Mouse (Mus musculus): ENCODE measurements around the gene Nfe2l2. TPM values are rescaled to one million over a fixed set of nuclear protein-coding genes. Genes with fewer than 3 reads are reported as not detected.

The Nfe2l2 gene
- not detected in 2 replicates for polyA plus RNA-seq (2012; ENCODE audit: insufficient read depth, insufficient read length, low replicate concordance, missing spikeins)

- WGBS, result 1% methylated on average over 58 of the region's 58 CpGs
- peak within 1 kb of the TSS; percentile 49 for H3K4me3 ChIP-seq (ENCODE audit: insufficient read depth, low read depth, low read length)
- TF ChIP-seq CTCF (IDR thresholded peaks at IDR 0.05; ENCODE audit: insufficient read depth, low read depth, low read length) (no peak), POLR2A (IDR thresholded peaks at IDR 0.05; ENCODE audit: insufficient read depth, low read depth, low read length) (no peak)
- H3K27ac ChIP-seq (ENCODE audit: insufficient read depth, low read depth, low read length), result peak within 1 kb of the TSS; percentile 74
- H3K4me1 ChIP-seq (ENCODE audit: control insufficient read depth, insufficient read depth, low read length), result peaks cover 9% of the 10 kb centered on the region; the same call in 1 of the 2 replicates
Observed at GRCm38 (mm10) chr2:75704234-75705161, at the start of gene Nfe2l2. Gene Nfe2l2, minus strand, starts transcription at chr2:75704641.

- H3K4me1 ChIP-seq (ENCODE audit: control insufficient read depth, insufficient read depth, low read length), result peaks cover 2% of the 10 kb centered on the region; the same call in 1 of the 2 replicates
- WGBS, result 89% methylated on average over 22 of the region's 22 CpGs
- H3K27ac ChIP-seq (ENCODE audit: insufficient read depth, low read depth, low read length), result no peak overlapping the region
- H3K4me3 ChIP-seq (ENCODE audit: insufficient read depth, low read depth, low read length), result no peak overlapping the region
- no peak for TF ChIP-seq CTCF (IDR thresholded peaks at IDR 0.05; ENCODE audit: insufficient read depth, low read depth, low read length)
- no peak for TF ChIP-seq POLR2A (IDR thresholded peaks at IDR 0.05; ENCODE audit: insufficient read depth, low read depth, low read length)
Observed at GRCm38 (mm10) chr2:75752306-75753175, 48.1 kb upstream of the Nfe2l2 start.

GRCm38 (mm10) chr2:75751896-75752295, 47.5 kb upstream of the Nfe2l2 start:
- no peak overlapping the region for H3K4me3 ChIP-seq (ENCODE audit: insufficient read depth, low read depth, low read length)
- H3K4me1 ChIP-seq (ENCODE audit: control insufficient read depth, insufficient read depth, low read length), result peaks cover 2% of the 10 kb centered on the region; the same call in 1 of the 2 replicates
- no peak overlapping the region for H3K27ac ChIP-seq (ENCODE audit: insufficient read depth, low read depth, low read length)
- TF ChIP-seq POLR2A (IDR thresholded peaks at IDR 0.05; ENCODE audit: insufficient read depth, low read depth, low read length), result no peak
- no peak for TF ChIP-seq CTCF (IDR thresholded peaks at IDR 0.05; ENCODE audit: insufficient read depth, low read depth, low read length)
- WGBS, result 82% methylated on average over 6 of the region's 6 CpGs

GRCm38 (mm10) chr2:75750869-75751268, 46.4 kb upstream of the Nfe2l2 start:
- Histone ChIP-seq H3K27ac (ENCODE audit: insufficient read depth, low read depth, low read length) (no peak overlapping the region), H3K4me1 (ENCODE audit: control insufficient read depth, insufficient read depth, low read length) (no peaks in the 10 kb centered on the region), H3K4me3 (ENCODE audit: insufficient read depth, low read depth, low read length) (no peak overlapping the region)
- TF ChIP-seq CTCF (IDR thresholded peaks at IDR 0.05; ENCODE audit: insufficient read depth, low read depth, low read length) (no peak), POLR2A (IDR thresholded peaks at IDR 0.05; ENCODE audit: insufficient read depth, low read depth, low read length) (no peak)
- WGBS, result 92% methylated on average over 10 of the region's 10 CpGs

GRCm38 (mm10) chr2:75750043-75750718, 45.7 kb upstream of the Nfe2l2 start:
- TF ChIP-seq CTCF (IDR thresholded peaks at IDR 0.05; ENCODE audit: insufficient read depth, low read depth, low read length) (no peak), POLR2A (IDR thresholded peaks at IDR 0.05; ENCODE audit: insufficient read depth, low read depth, low read length) (no peak)
- no peak overlapping the region for H3K27ac ChIP-seq (ENCODE audit: insufficient read depth, low read depth, low read length)
- 89% methylated on average over 2 of the region's 2 CpGs for WGBS
- H3K4me3 ChIP-seq (ENCODE audit: insufficient read depth, low read depth, low read length), result no peak overlapping the region
- no peaks in the 10 kb centered on the region for H3K4me1 ChIP-seq (ENCODE audit: control insufficient read depth, insufficient read depth, low read length)

GRCm38 (mm10) chr2:75748841-75749240, 44.4 kb upstream of the Nfe2l2 start:
- Histone ChIP-seq H3K27ac (ENCODE audit: insufficient read depth, low read depth, low read length) (no peak overlapping the region), H3K4me1 (ENCODE audit: control insufficient read depth, insufficient read depth, low read length) (no peaks in the 10 kb centered on the region), H3K4me3 (ENCODE audit: insufficient read depth, low read depth, low read length) (no peak overlapping the region)
- TF ChIP-seq CTCF (IDR thresholded peaks at IDR 0.05; ENCODE audit: insufficient read depth, low read depth, low read length) (no peak), POLR2A (IDR thresholded peaks at IDR 0.05; ENCODE audit: insufficient read depth, low read depth, low read length) (no peak)
- WGBS, result 87% methylated on average over 6 of the region's 6 CpGs

GRCm38 (mm10) chr2:75737006-75737503, 32.6 kb upstream of the Nfe2l2 start:
- 40% methylated on average over 2 of the region's 2 CpGs for WGBS
- no peaks in the 10 kb centered on the region for H3K4me1 ChIP-seq (ENCODE audit: control insufficient read depth, insufficient read depth, low read length)
- TF ChIP-seq CTCF (IDR thresholded peaks at IDR 0.05; ENCODE audit: insufficient read depth, low read depth, low read length), result no peak
- TF ChIP-seq POLR2A (IDR thresholded peaks at IDR 0.05; ENCODE audit: insufficient read depth, low read depth, low read length), result no peak

GRCm38 (mm10) chr2:75734196-75734865, 29.9 kb upstream of the Nfe2l2 start:
- 53% methylated on average over 5 of the region's 5 CpGs for WGBS
- no peak overlapping the region for H3K27ac ChIP-seq (ENCODE audit: insufficient read depth, low read depth, low read length)
- no peaks in the 10 kb centered on the region for H3K4me1 ChIP-seq (ENCODE audit: control insufficient read depth, insufficient read depth, low read length)
- H3K4me3 ChIP-seq (ENCODE audit: insufficient read depth, low read depth, low read length), result no peak overlapping the region
- TF ChIP-seq CTCF (IDR thresholded peaks at IDR 0.05; ENCODE audit: insufficient read depth, low read depth, low read length), result no peak

More at GRCm38 (mm10) chr2:75737006-75737503, 32.6 kb upstream of the Nfe2l2 start:
- Histone ChIP-seq H3K4me3 (ENCODE audit: insufficient read depth, low read depth, low read length) (no peak overlapping the region), H3K27ac (ENCODE audit: insufficient read depth, low read depth, low read length) (no peak overlapping the region)
